Mouse (Mus musculus) cortical plate, adult 2 months (tissue): Measurements from ENCODE around the gene Tbce.

Source experiments
- CTCF ChIP-seq: fragments of 200-500 bp; IDR thresholded peaks from 2 replicates; pipeline ENCODE4 v1.5.1; 2011; ENCODE audit warnings: mild to moderate bottlenecking, control low read depth, low read length; ENCODE audit not compliant: insufficient read depth; ENCODE audit errors: extremely low read depth
- POLR2A ChIP-seq: fragments of 200-500 bp; IDR thresholded peaks from 2 replicates; pipeline ENCODE4 v1.6.1; 2011; ENCODE audit warnings: mild to moderate bottlenecking, low read length, control low read depth; ENCODE audit not compliant: insufficient read depth; ENCODE audit errors: extremely low read depth

DNA sequence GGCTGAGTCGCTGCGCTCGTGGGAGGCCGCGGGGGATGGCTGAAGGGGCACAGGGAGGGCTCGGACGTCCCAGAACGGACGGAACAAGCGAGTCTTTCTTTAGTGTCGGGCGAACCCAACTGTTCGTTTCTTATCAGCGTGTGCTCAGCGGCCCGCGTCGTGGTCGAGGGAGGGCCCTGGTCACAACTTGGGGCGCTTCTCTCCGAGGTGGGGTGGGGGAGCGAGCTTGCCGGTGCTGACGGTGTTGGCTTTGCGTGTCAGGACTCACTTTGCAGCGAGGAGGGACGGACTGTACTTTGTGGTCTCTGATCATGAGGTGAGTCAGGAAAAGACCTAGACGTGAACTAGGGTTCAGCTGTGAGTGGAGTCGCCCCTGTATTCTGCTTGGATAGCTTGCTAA is 84.5 kb downstream of the Tbce start:
- no peak for TF ChIP-seq CTCF
- TF ChIP-seq POLR2A: no peak
